Mouse (Mus musculus) adrenal gland, postnatal 14 days (tissue): Measurements from ENCODE around the gene Poldip3. TPM values are rescaled to one million over a fixed set of nuclear protein-coding genes. Genes with fewer than 3 reads are reported as not detected.
"Not testable (repeated sequence)": the region's sequence is repeated elsewhere in the genome, so short reads cannot be mapped to it uniquely, and the experiment has no call there.

Experiments
- DNase-seq: peaks from one replicate; pipeline ENCODE4 v3.0.0; 2021; ENCODE audit warnings: mixed read lengths
- total RNA-seq: library from RNA; stranded (reverse); gene quantifications from 2 replicates; pipeline ENCODE4 v1.2.3, GENCODE M21; 2021

Gene Poldip3
- total RNA-seq, 1 experiment from 2014 or later, result 87.6 TPM

GRCm38 (mm10) chr15:83129530-83130231 lies 19.5 kb downstream of the Poldip3 start:
- no peak for DNase-seq

GRCm38 (mm10) chr15:83127037-83127436 lies 22.1 kb downstream of the Poldip3 start:
- DNase-seq, result not testable (repeated sequence)

- DNase-seq, result no peak
Measured at GRCm38 (mm10) chr15:83126582-83126981, 22.6 kb downstream of the Poldip3 start.

- DNase-seq, result no peak
Measured at GRCm38 (mm10) chr15:83124625-83125024, 24.6 kb downstream of the Poldip3 start.

- peak; percentile 97 for DNase-seq
Measured at GRCm38 (mm10) chr15:83122566-83123145, 26.5 kb downstream of the Poldip3 start, which contains the start of gene Rrp7a. Gene Rrp7a (minus strand): TSS chr15:83122801.

GRCm38 (mm10) chr15:83121709-83122565 lies 27.2 kb downstream of the Poldip3 start:
- DNase-seq, result peak; percentile 66

- DNase-seq, result peak; percentile 71
Measured at GRCm38 (mm10) chr15:83118360-83118759, 30.8 kb downstream of the Poldip3 start.

GRCm38 (mm10) chr15:83115071-83115470 lies 34.1 kb downstream of the Poldip3 start:
- DNase-seq, result no peak

GRCm38 (mm10) chr15:83114106-83114505 lies 35.1 kb downstream of the Poldip3 start:
- no peak for DNase-seq

GRCm38 (mm10) chr15:83112898-83113297 lies 36.3 kb downstream of the Poldip3 start:
- DNase-seq, result peak; percentile 92

- no peak for DNase-seq
Measured at GRCm38 (mm10) chr15:83111874-83112273, 37.3 kb downstream of the Poldip3 start.

GRCm38 (mm10) chr15:83111290-83111689 lies 37.9 kb downstream of the Poldip3 start:
- peak; percentile 24 for DNase-seq

GRCm38 (mm10) chr15:83107814-83108213 lies 41.4 kb downstream of the Poldip3 start:
- DNase-seq, result no peak

- no peak for DNase-seq
Measured at GRCm38 (mm10) chr15:83106426-83106825, 42.8 kb downstream of the Poldip3 start.

GRCm38 (mm10) chr15:83103111-83103510 lies 46.1 kb downstream of the Poldip3 start:
- DNase-seq, result no peak

GRCm38 (mm10) chr15:83100332-83100662 lies 48.9 kb downstream of the Poldip3 start:
- no peak for DNase-seq

- peak; percentile 98 for DNase-seq
Measured at GRCm38 (mm10) chr15:83099533-83100331, 49.5 kb downstream of the Poldip3 start.

GRCm38 (mm10) chr15:83095950-83096349 lies 53.2 kb downstream of the Poldip3 start:
- no peak for DNase-seq

GRCm38 (mm10) chr15:83093687-83094086 lies 55.5 kb downstream of the Poldip3 start:
- peak; percentile 56 for DNase-seq

- DNase-seq, result peak; percentile 36
Measured at GRCm38 (mm10) chr15:83090874-83091273, 58.3 kb downstream of the Poldip3 start.

GRCm38 (mm10) chr15:83089429-83089605 lies 59.9 kb downstream of the Poldip3 start, which contains the start of gene Serhl:
Gene Serhl (plus strand): TSS chr15:83089506.
- DNase-seq, result no peak
